Mouse (Mus musculus) G1E (cell line): ENCODE results near the gene Tmem159.

ENCODE experiments used
- CTCF ChIP-seq: IDR thresholded peaks from 2 replicates; pipeline ENCODE4 v1.5.1; 2012; ENCODE audit warnings: low read depth, low read length, inconsistent platforms, mixed read lengths
- POLR2AphosphoS5 ChIP-seq: IDR thresholded peaks from 2 replicates; pipeline ENCODE4 v1.6.1; 2012; ENCODE audit warnings: low read depth, low read length, inconsistent platforms; ENCODE audit not compliant: insufficient replicate concordance

DNA sequence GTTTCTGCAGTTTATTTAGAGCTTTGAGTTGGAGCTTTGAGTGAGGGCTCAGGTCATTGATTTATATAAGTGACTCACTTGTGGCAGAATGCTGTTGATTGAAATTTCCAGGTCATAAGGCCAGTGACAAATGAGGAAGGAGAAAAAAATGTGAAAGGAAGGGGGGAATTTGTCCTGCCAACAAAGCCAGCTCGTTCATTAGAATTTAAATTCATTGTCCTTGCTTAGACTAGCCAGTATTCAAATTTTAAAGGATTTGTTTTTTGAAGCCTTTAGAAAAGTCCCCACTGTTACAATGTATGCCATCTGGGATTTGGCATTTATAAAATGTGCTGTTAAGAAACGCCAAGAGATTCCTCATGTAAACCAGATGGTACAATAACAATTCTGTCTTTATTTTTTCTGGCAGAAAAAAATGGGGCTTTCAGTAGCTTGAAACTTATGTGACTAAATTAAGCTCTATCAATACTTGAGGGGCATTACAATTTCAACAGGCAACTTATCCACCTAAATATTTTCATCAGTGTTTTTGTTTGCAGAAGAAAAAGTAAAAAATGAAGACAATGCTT, 54.8 kb downstream of the Tmem159 start:
- no peak for TF ChIP-seq CTCF
- no peak for TF ChIP-seq POLR2AphosphoS5
